Mouse (Mus musculus): ENCODE data around the gene Fhod1. TPM values are rescaled to one million over a fixed set of nuclear protein-coding genes. Genes with fewer than 3 reads are reported as not detected.

Gene Fhod1
- total and polyA plus RNA-seq, 2 experiments from 2014 or later = 0.72 to 6.9 TPM

GRCm38 (mm10) chr8:105384070-105384469 is 36.3 kb upstream of the Fhod1 start:
- Histone ChIP-seq H3K36me3 (replicated peaks; ENCODE audit: control insufficient read depth, insufficient read depth, low read length) (no peaks in the 10 kb centered on the region), H3K27ac (ENCODE audit: low read depth) (no peak overlapping the region), H3K4me3 (ENCODE audit: low read depth, low read length) (no peak overlapping the region), H3K27me3 (ENCODE audit: control insufficient read depth, insufficient read depth, low read length) (no peaks in the 10 kb centered on the region), H3K9me3 (replicated peaks; ENCODE audit: control insufficient read depth, low read length) (no peaks in the 10 kb centered on the region), H3K4me2 (ENCODE audit: low read depth, low read length) (no peak overlapping the region), H3K9ac (replicated peaks; ENCODE audit: low read depth, low read length) (no peak overlapping the region), H3K4me1 (ENCODE audit: control insufficient read depth, insufficient read depth) (peaks cover 17% of the 10 kb centered on the region)
- ATAC-seq (ENCODE audit: insufficient read depth, low read depth) (no peak), DNase-seq (ENCODE audit: low spot score) (no peak)
- WGBS = 91% methylated on average over 2 of the region's 2 CpGs
- no peak for TF ChIP-seq CTCF (IDR thresholded peaks at IDR 0.05; ENCODE audit: low read depth)
- no peak for TF ChIP-seq EP300 (IDR thresholded peaks at IDR 0.05; ENCODE audit: low read depth)

- no peaks in the 10 kb centered on the region for H3K36me3 ChIP-seq (replicated peaks; ENCODE audit: control insufficient read depth, insufficient read depth, low read length)
- no peaks in the 10 kb centered on the region for H3K9me3 ChIP-seq (replicated peaks; ENCODE audit: control insufficient read depth, low read length)
- 0 out of 2 replicates have a peak, but pooled peaks cover 3% of the 10 kb centered on the region for H3K4me1 ChIP-seq (ENCODE audit: control insufficient read depth, insufficient read depth)
- no peak overlapping the region for H3K27ac ChIP-seq (ENCODE audit: low read depth)
- no peak for ATAC-seq (ENCODE audit: insufficient read depth, low read depth)
- WGBS = 82% methylated on average over 12 of the region's 12 CpGs
- H3K9ac ChIP-seq (replicated peaks; ENCODE audit: low read depth, low read length) = no peak overlapping the region
- no peak for DNase-seq (ENCODE audit: low spot score)
- TF ChIP-seq EP300 (IDR thresholded peaks at IDR 0.05; ENCODE audit: low read depth) = no peak
- TF ChIP-seq CTCF (IDR thresholded peaks at IDR 0.05; ENCODE audit: low read depth) = no peak
- no peak overlapping the region for H3K4me3 ChIP-seq (ENCODE audit: low read depth, low read length)
- no peak overlapping the region for H3K4me2 ChIP-seq (ENCODE audit: low read depth, low read length)
- 0 out of 2 replicates have a peak, but pooled peaks cover 7% of the 10 kb centered on the region for H3K27me3 ChIP-seq (ENCODE audit: control insufficient read depth, insufficient read depth, low read length)
Observed at GRCm38 (mm10) chr8:105380308-105380707, 32.6 kb upstream of the Fhod1 start.

GRCm38 (mm10) chr8:105378673-105379072 is 30.9 kb upstream of the Fhod1 start:
- H3K4me1 ChIP-seq (ENCODE audit: control insufficient read depth, insufficient read depth) = 0 out of 2 replicates have a peak, but pooled peaks cover 3% of the 10 kb centered on the region
- no peaks in the 10 kb centered on the region for H3K9me3 ChIP-seq (replicated peaks; ENCODE audit: control insufficient read depth, low read length)
- H3K9ac ChIP-seq (replicated peaks; ENCODE audit: low read depth, low read length) = no peak overlapping the region
- peaks cover 12% of the 10 kb centered on the region; the same call in 1 of the 2 replicates for H3K27me3 ChIP-seq (ENCODE audit: control insufficient read depth, insufficient read depth, low read length)
- H3K36me3 ChIP-seq (replicated peaks; ENCODE audit: control insufficient read depth, insufficient read depth, low read length) = no peaks in the 10 kb centered on the region
- H3K4me2 ChIP-seq (ENCODE audit: low read depth, low read length) = peak overlapping the region; percentile 7
- H3K27ac ChIP-seq (ENCODE audit: low read depth) = no peak overlapping the region
- 25% methylated on average over 19 of the region's 19 CpGs for WGBS
- no peak for TF ChIP-seq EP300 (IDR thresholded peaks at IDR 0.05; ENCODE audit: low read depth)
- no peak for TF ChIP-seq CTCF (IDR thresholded peaks at IDR 0.05; ENCODE audit: low read depth)
- ATAC-seq (ENCODE audit: insufficient read depth, low read depth) = peak; percentile 43
- DNase-seq (ENCODE audit: low spot score) = peak; percentile 28
- H3K4me3 ChIP-seq (ENCODE audit: low read depth, low read length) = no peak overlapping the region

- Histone ChIP-seq H3K4me3 (ENCODE audit: low read depth, low read length) (no peak overlapping the region), H3K36me3 (replicated peaks; ENCODE audit: control insufficient read depth, insufficient read depth, low read length) (no peaks in the 10 kb centered on the region), H3K27me3 (ENCODE audit: control insufficient read depth, insufficient read depth, low read length) (peaks cover 21% of the 10 kb centered on the region; the same call in 1 of the 2 replicates), H3K27ac (ENCODE audit: low read depth) (no peak overlapping the region), H3K4me2 (ENCODE audit: low read depth, low read length) (peak overlapping the region; percentile 42), H3K9ac (replicated peaks; ENCODE audit: low read depth, low read length) (no peak overlapping the region), H3K9me3 (replicated peaks; ENCODE audit: control insufficient read depth, low read length) (no peaks in the 10 kb centered on the region), H3K4me1 (ENCODE audit: control insufficient read depth, insufficient read depth) (0 out of 2 replicates have a peak, but pooled peaks cover 3% of the 10 kb centered on the region)
- WGBS = 29% methylated on average over 33 of the region's 33 CpGs
- ATAC-seq (ENCODE audit: insufficient read depth, low read depth) (peak; percentile 42), DNase-seq (ENCODE audit: low spot score) (no peak)
- TF ChIP-seq EP300 (IDR thresholded peaks at IDR 0.05; ENCODE audit: low read depth) (no peak), CTCF (IDR thresholded peaks at IDR 0.05; ENCODE audit: low read depth) (peak; percentile 47)
Observed at GRCm38 (mm10) chr8:105374513-105374966, 26.8 kb upstream of the Fhod1 start.

- ATAC-seq (ENCODE audit: insufficient read depth, low read depth) = no peak
- Histone ChIP-seq H3K9me3 (replicated peaks; ENCODE audit: control insufficient read depth, low read length) (no peaks in the 10 kb centered on the region), H3K4me3 (ENCODE audit: low read depth, low read length) (no peak within 1 kb of the TSS), H3K27me3 (ENCODE audit: control insufficient read depth, insufficient read depth, low read length) (peaks cover 21% of the 10 kb centered on the region; the same call in 1 of the 2 replicates), H3K27ac (ENCODE audit: low read depth) (no peak within 1 kb of the TSS), H3K36me3 (replicated peaks; ENCODE audit: control insufficient read depth, insufficient read depth, low read length) (no peaks in the 10 kb centered on the region), H3K4me2 (ENCODE audit: low read depth, low read length) (no peak within 1 kb of the TSS), H3K4me1 (ENCODE audit: control insufficient read depth, insufficient read depth) (no peaks in the 10 kb centered on the region), H3K9ac (replicated peaks; ENCODE audit: low read depth, low read length) (no peak within 1 kb of the TSS)
- TF ChIP-seq EP300 (IDR thresholded peaks at IDR 0.05; ENCODE audit: low read depth) (no peak), CTCF (IDR thresholded peaks at IDR 0.05; ENCODE audit: low read depth) (no peak)
- 62% methylated on average over 2 of the region's 2 CpGs for WGBS
- DNase-seq (ENCODE audit: low spot score) = no peak
Observed at GRCm38 (mm10) chr8:105373032-105373431, 25.3 kb upstream of the Fhod1 start, which contains the start of gene Plekhg4. TSS of gene Plekhg4 (plus strand) at chr8:105373274.

GRCm38 (mm10) chr8:105372473-105372872 is 24.7 kb upstream of the Fhod1 start:
- H3K27ac ChIP-seq (ENCODE audit: low read depth) = no peak overlapping the region
- ATAC-seq (ENCODE audit: insufficient read depth, low read depth) (no peak), DNase-seq (ENCODE audit: low spot score) (no peak)
- WGBS = 77% methylated on average over 9 of the region's 9 CpGs
- no peaks in the 10 kb centered on the region for H3K36me3 ChIP-seq (replicated peaks; ENCODE audit: control insufficient read depth, insufficient read depth, low read length)
- H3K9ac ChIP-seq (replicated peaks; ENCODE audit: low read depth, low read length) = no peak overlapping the region
- H3K27me3 ChIP-seq (ENCODE audit: control insufficient read depth, insufficient read depth, low read length) = peaks cover 21% of the 10 kb centered on the region; the same call in 1 of the 2 replicates
- TF ChIP-seq CTCF (IDR thresholded peaks at IDR 0.05; ENCODE audit: low read depth) (no peak), EP300 (IDR thresholded peaks at IDR 0.05; ENCODE audit: low read depth) (no peak)
- H3K4me2 ChIP-seq (ENCODE audit: low read depth, low read length) = no peak overlapping the region
- H3K4me1 ChIP-seq (ENCODE audit: control insufficient read depth, insufficient read depth) = no peaks in the 10 kb centered on the region
- no peaks in the 10 kb centered on the region for H3K9me3 ChIP-seq (replicated peaks; ENCODE audit: control insufficient read depth, low read length)
- no peak overlapping the region for H3K4me3 ChIP-seq (ENCODE audit: low read depth, low read length)
